28 mouse cellular contexts compared by ENCODE assay signal in the genomic region with DNA sequence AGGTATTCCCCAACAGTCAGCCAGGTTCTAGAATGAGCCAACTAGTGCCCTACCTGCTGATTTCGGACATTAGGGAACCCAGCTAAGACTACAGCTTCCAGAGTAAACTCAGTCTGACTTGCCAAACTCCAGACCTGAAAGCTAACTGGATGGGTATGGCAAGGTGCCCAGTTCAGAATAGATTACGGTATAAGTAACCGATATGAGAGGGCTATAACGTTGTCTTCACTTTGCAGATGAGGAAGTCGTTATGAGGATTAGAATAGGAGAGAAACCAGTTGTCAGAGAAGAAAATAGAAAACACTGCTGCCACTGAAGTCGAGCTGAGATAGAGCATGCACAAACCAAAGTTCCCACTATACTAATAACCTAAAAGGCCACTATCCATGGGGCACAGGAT. TPM values are rescaled to one million over a fixed set of nuclear protein-coding genes. Genes with fewer than 3 reads are reported as not detected.
"Had no signal": no experiment of that assay in that cellular context is flagged by ENCODE, and none has a peak within 500 bp of the region (broad histone marks: within the 10 kb centered on the region; RNA-seq: fewer than 3 reads in every experiment).

No protein-coding gene starts in this region.

- H3K9me3 ChIP-seq: liver, embryonic 15.5 days; lung, embryonic 15.5 days; megakaryocyte, embryonic 14.5 days; midbrain, embryonic 10.5 days; midbrain, embryonic 12.5 days; neural tube, embryonic 13.5 days; neural tube, embryonic 15.5 days had no signal

- H3K4me1 ChIP-seq: liver, embryonic 15.5 days; lung, embryonic 15.5 days; megakaryocyte, embryonic 14.5 days; midbrain, embryonic 10.5 days; midbrain, embryonic 12.5 days; neural tube, embryonic 13.5 days; neural tube, embryonic 15.5 days had no signal

- ATAC-seq: liver, postnatal 0 days; lung, postnatal 0 days; midbrain, embryonic 16.5 days had no signal

- H3K36me3 ChIP-seq: liver, embryonic 15.5 days; lung, embryonic 15.5 days; midbrain, embryonic 10.5 days; midbrain, embryonic 12.5 days; neural tube, embryonic 13.5 days; neural tube, embryonic 15.5 days had no signal

- H3K27me3 ChIP-seq: liver, embryonic 15.5 days; lung, embryonic 15.5 days; midbrain, embryonic 12.5 days; neural tube, embryonic 13.5 days; neural tube, embryonic 15.5 days had no signal

- H3K9ac ChIP-seq: liver, embryonic 15.5 days; liver, postnatal 0 days; lung, embryonic 15.5 days; midbrain, embryonic 12.5 days; neural tube, embryonic 13.5 days; neural tube, embryonic 15.5 days had no signal

- H3K4me2 ChIP-seq: liver, embryonic 15.5 days; lung, embryonic 15.5 days; midbrain, embryonic 12.5 days; neural tube, embryonic 13.5 days; neural tube, embryonic 15.5 days had no signal

- H3K27ac ChIP-seq: liver, embryonic 15.5 days; lung, embryonic 15.5 days; midbrain, embryonic 10.5 days; midbrain, embryonic 12.5 days; neural tube, embryonic 13.5 days; neural tube, embryonic 15.5 days had no signal

- H3K4me3 ChIP-seq: liver, embryonic 15.5 days; lung, embryonic 15.5 days; megakaryocyte, embryonic 14.5 days; midbrain, embryonic 10.5 days; midbrain, embryonic 12.5 days; myocyte; neural tube, embryonic 13.5 days; neural tube, embryonic 15.5 days had no signal

- DNase-seq: liver, postnatal 0 days; lung, adult 2 months; lung, postnatal 14 days; lung, postnatal 36 days; midbrain, embryonic 14.5 days; retina, postnatal 1 day; right cerebral cortex, adult 18-20 months; right cerebral cortex, postnatal 25 days; right cerebral cortex, postnatal 4 days; spleen, adult 18-20 months; thymus, adult 18-20 months; thymus, postnatal 14 days; thymus, postnatal 36 days had no signal

RNA-seq across cellular contexts. Expression of gene Spert, which starts 13.9 kb away (rescaled TPM):
- polyA plus RNA-seq: liver, embryonic 15.5 days; liver, postnatal 0 days; lung, adult 2 months; lung, embryonic 15.5 days; lung, postnatal 0 days; midbrain, embryonic 10.5 days; midbrain, embryonic 12.5 days; midbrain, embryonic 14.5 days; midbrain, embryonic 16.5 days; myocyte; neural tube, embryonic 11.5 days; neural tube, embryonic 13.5 days; neural tube, embryonic 15.5 days; small intestine, adult 2 months; stomach, embryonic 14.5 days; stomach, embryonic 16.5 days; thymus, postnatal 0 days had no signal
